Mouse (Mus musculus) hindbrain, embryonic 10.5 days (tissue): ENCODE measurements at regions not wholly inside any gene's neighbourhood (a gene's known extent, or its start where the extent isn't known, plus 50 kb on each side); places are given as distances from the start of the nearest gene placed in this dataset.

Experiments
- DNase-seq: peaks from one replicate; pipeline ENCODE4 v3.0.0-alpha.2; 2017; ENCODE audit warnings: low spot score
- H3K27ac ChIP-seq: fragments of 300-500 bp; sonication (generic); 2 replicates; pipeline ENCODE4 v1.5.1; 2016; ENCODE audit warnings: mild to moderate bottlenecking, moderate library complexity
- H3K27me3 ChIP-seq: fragments of 300-500 bp; sonication (generic); 2 replicates; pipeline ENCODE4 v1.6.1; 2016; ENCODE audit warnings: mild to moderate bottlenecking; ENCODE audit not compliant: poor library complexity, insufficient read depth, severe bottlenecking
- H3K36me3 ChIP-seq: fragments of 300-500 bp; sonication (generic); 2 replicates; pipeline ENCODE4 v1.6.1; 2016; ENCODE audit warnings: mild to moderate bottlenecking, moderate library complexity
- H3K4me1 ChIP-seq: fragments of 300-500 bp; sonication (generic); replicated peaks from 2 replicates; pipeline ENCODE4 v1.6.1; 2016; ENCODE audit warnings: mild to moderate bottlenecking
- H3K4me3 ChIP-seq: fragments of 300-500 bp; sonication (generic); 2 replicates; pipeline ENCODE4 v1.5.1; 2016; ENCODE audit warnings: mild to moderate bottlenecking, moderate library complexity
- H3K9me3 ChIP-seq: fragments of 300-500 bp; sonication (generic); 2 replicates; pipeline ENCODE4 v1.6.1; 2016; ENCODE audit warnings: mild to moderate bottlenecking, moderate library complexity
- WGBS: fragments of 180-500 bp; shearing (Covaris S2); methylation state at CpG from one replicate; pipeline ENCODE4 v1.1.7; 2016; 5-methylcytosine and 5-hydroxymethylcytosine counted together

GRCm38 (mm10) chr14:76652356-76653126 is 95.9 kb upstream of the Serp2 start:
- DNase-seq, result peak; percentile 57
- peak overlapping the region; percentile 79 for H3K27ac ChIP-seq
- 53% methylated on average over 9 of the region's 9 CpGs for WGBS
- H3K4me1 ChIP-seq, result peaks cover 18% of the 10 kb centered on the region
- no peaks in the 10 kb centered on the region for H3K36me3 ChIP-seq
- no peaks in the 10 kb centered on the region for H3K9me3 ChIP-seq
- no peak overlapping the region for H3K4me3 ChIP-seq
- no peaks in the 10 kb centered on the region for H3K27me3 ChIP-seq

GRCm38 (mm10) chr14:76651096-76651495 is 94.4 kb upstream of the Serp2 start:
- DNase-seq, result no peak
- WGBS, result 96% methylated on average over 8 of the region's 8 CpGs
- Histone ChIP-seq H3K27me3 (no peaks in the 10 kb centered on the region), H3K9me3 (no peaks in the 10 kb centered on the region), H3K27ac (no peak overlapping the region), H3K4me3 (no peak overlapping the region), H3K36me3 (no peaks in the 10 kb centered on the region), H3K4me1 (peaks cover 13% of the 10 kb centered on the region)

GRCm38 (mm10) chr14:76649927-76650326 is 93.2 kb upstream of the Serp2 start:
- Histone ChIP-seq H3K4me3 (no peak overlapping the region), H3K27me3 (no peaks in the 10 kb centered on the region), H3K36me3 (no peaks in the 10 kb centered on the region), H3K4me1 (peaks cover 13% of the 10 kb centered on the region), H3K9me3 (no peaks in the 10 kb centered on the region), H3K27ac (no peak overlapping the region)
- 87% methylated on average over 3 of the region's 3 CpGs for WGBS
- DNase-seq, result no peak

GRCm38 (mm10) chr14:76644716-76645115 is 88.0 kb upstream of the Serp2 start:
- DNase-seq, result no peak
- no peaks in the 10 kb centered on the region for H3K36me3 ChIP-seq
- no peaks in the 10 kb centered on the region for H3K4me1 ChIP-seq
- no peak overlapping the region for H3K4me3 ChIP-seq
- WGBS, result 91% methylated on average over 3 of the region's 3 CpGs
- no peaks in the 10 kb centered on the region for H3K27me3 ChIP-seq
- H3K9me3 ChIP-seq, result no peaks in the 10 kb centered on the region
- H3K27ac ChIP-seq, result no peak overlapping the region

GRCm38 (mm10) chr14:76641752-76642529 is 85.3 kb upstream of the Serp2 start:
- no peak for DNase-seq
- Histone ChIP-seq H3K9me3 (no peaks in the 10 kb centered on the region), H3K27me3 (no peaks in the 10 kb centered on the region), H3K4me1 (no peaks in the 10 kb centered on the region), H3K4me3 (no peak overlapping the region), H3K36me3 (no peaks in the 10 kb centered on the region), H3K27ac (no peak overlapping the region)
- WGBS, result 86% methylated on average over 4 of the region's 4 CpGs

GRCm38 (mm10) chr14:76633170-76633569 is 76.5 kb upstream of the Serp2 start:
- no peak overlapping the region for H3K27ac ChIP-seq
- H3K4me3 ChIP-seq, result no peak overlapping the region
- no peaks in the 10 kb centered on the region for H3K36me3 ChIP-seq
- H3K4me1 ChIP-seq, result peaks cover 30% of the 10 kb centered on the region
- H3K9me3 ChIP-seq, result no peaks in the 10 kb centered on the region
- WGBS, result 73% methylated on average over 6 of the region's 6 CpGs
- H3K27me3 ChIP-seq, result no peaks in the 10 kb centered on the region
- no peak for DNase-seq

- no peaks in the 10 kb centered on the region for H3K9me3 ChIP-seq
- peaks cover 32% of the 10 kb centered on the region for H3K4me1 ChIP-seq
- H3K36me3 ChIP-seq, result no peaks in the 10 kb centered on the region
- 71% methylated on average over 6 of the region's 6 CpGs for WGBS
- no peaks in the 10 kb centered on the region for H3K27me3 ChIP-seq
- H3K4me3 ChIP-seq, result no peak overlapping the region
- DNase-seq, result no peak
- H3K27ac ChIP-seq, result no peak overlapping the region
Measured at GRCm38 (mm10) chr14:76632763-76633162, 76.1 kb upstream of the Serp2 start.

- Histone ChIP-seq H3K4me3 (no peak overlapping the region), H3K4me1 (peaks cover 32% of the 10 kb centered on the region), H3K27me3 (no peaks in the 10 kb centered on the region), H3K27ac (0 out of 2 replicates have a peak overlapping the region, but pooled peaks have one; percentile 3), H3K9me3 (no peaks in the 10 kb centered on the region), H3K36me3 (no peaks in the 10 kb centered on the region)
- no peak for DNase-seq
- WGBS, result 78% methylated on average over 6 of the region's 6 CpGs
Measured at GRCm38 (mm10) chr14:76631740-76632139, 75.1 kb upstream of the Serp2 start.

- Histone ChIP-seq H3K9me3 (no peaks in the 10 kb centered on the region), H3K4me1 (peaks cover 34% of the 10 kb centered on the region), H3K4me3 (no peak overlapping the region), H3K36me3 (no peaks in the 10 kb centered on the region), H3K27ac (0 out of 2 replicates have a peak overlapping the region, but pooled peaks have one; percentile 16), H3K27me3 (no peaks in the 10 kb centered on the region)
- no peak for DNase-seq
- WGBS, result 77% methylated on average over 4 of the region's 4 CpGs
Measured at GRCm38 (mm10) chr14:76631181-76631580, 74.5 kb upstream of the Serp2 start.

- no peak overlapping the region for H3K27ac ChIP-seq
- no peak for DNase-seq
- H3K9me3 ChIP-seq, result no peaks in the 10 kb centered on the region
- 82% methylated on average over 11 of the region's 11 CpGs for WGBS
- H3K27me3 ChIP-seq, result no peaks in the 10 kb centered on the region
- H3K36me3 ChIP-seq, result no peaks in the 10 kb centered on the region
- no peak overlapping the region for H3K4me3 ChIP-seq
- H3K4me1 ChIP-seq, result peaks cover 46% of the 10 kb centered on the region
Measured at GRCm38 (mm10) chr14:76629913-76630478, 73.3 kb upstream of the Serp2 start.

GRCm38 (mm10) chr14:76628182-76628892 is 71.6 kb upstream of the Serp2 start:
- no peaks in the 10 kb centered on the region for H3K36me3 ChIP-seq
- no peak for DNase-seq
- H3K9me3 ChIP-seq, result no peaks in the 10 kb centered on the region
- H3K4me1 ChIP-seq, result peaks cover 60% of the 10 kb centered on the region
- no peak overlapping the region for H3K4me3 ChIP-seq
- peak overlapping the region; percentile 6 for H3K27ac ChIP-seq
- 79% methylated on average over 10 of the region's 10 CpGs for WGBS
- H3K27me3 ChIP-seq, result no peaks in the 10 kb centered on the region

GRCm38 (mm10) chr14:76625589-76626368 is 69.1 kb upstream of the Serp2 start:
- no peaks in the 10 kb centered on the region for H3K27me3 ChIP-seq
- no peak overlapping the region for H3K4me3 ChIP-seq
- peak overlapping the region; percentile 89 for H3K27ac ChIP-seq
- no peak for DNase-seq
- peaks cover 62% of the 10 kb centered on the region for H3K4me1 ChIP-seq
- WGBS, result 63% methylated on average over 10 of the region's 10 CpGs
- H3K9me3 ChIP-seq, result no peaks in the 10 kb centered on the region
- no peaks in the 10 kb centered on the region for H3K36me3 ChIP-seq
